Mouse (Mus musculus) brown adipose tissue, adult 24 weeks (tissue): ENCODE measurements around the gene Wwtr1. TPM values are rescaled to one million over a fixed set of nuclear protein-coding genes. Genes with fewer than 3 reads are reported as not detected.

Source experiments
- H3K27ac ChIP-seq: fragments of 200-500 bp; replicated peaks from 2 replicates; pipeline ENCODE4 v1.5.1; 2012; ENCODE audit warnings: low read depth, mild to moderate bottlenecking, low read length
- H3K4me1 ChIP-seq: fragments of 200-500 bp; 2 replicates; pipeline ENCODE4 v1.6.1; 2012; ENCODE audit warnings: low read length, mixed read lengths; ENCODE audit not compliant: control insufficient read depth, insufficient read depth, insufficient read length
- H3K4me3 ChIP-seq: fragments of 200-500 bp; 2 replicates; pipeline ENCODE4 v1.5.1; 2012; ENCODE audit warnings: low read depth, mild to moderate bottlenecking, low read length, moderate library complexity; ENCODE audit not compliant: insufficient read depth
- polyA plus RNA-seq: library from polyadenylated mRNA; stranded (reverse); fragments of >200 nt; gene quantifications from 2 replicates; pipeline ENCODE4 v1.2.4, GENCODE M21; 2012; ENCODE audit not compliant: missing spikeins, insufficient read depth, insufficient read length

Gene Wwtr1
- 27.8 and 28.3 TPM in 2 replicates for polyA plus RNA-seq

DNA sequence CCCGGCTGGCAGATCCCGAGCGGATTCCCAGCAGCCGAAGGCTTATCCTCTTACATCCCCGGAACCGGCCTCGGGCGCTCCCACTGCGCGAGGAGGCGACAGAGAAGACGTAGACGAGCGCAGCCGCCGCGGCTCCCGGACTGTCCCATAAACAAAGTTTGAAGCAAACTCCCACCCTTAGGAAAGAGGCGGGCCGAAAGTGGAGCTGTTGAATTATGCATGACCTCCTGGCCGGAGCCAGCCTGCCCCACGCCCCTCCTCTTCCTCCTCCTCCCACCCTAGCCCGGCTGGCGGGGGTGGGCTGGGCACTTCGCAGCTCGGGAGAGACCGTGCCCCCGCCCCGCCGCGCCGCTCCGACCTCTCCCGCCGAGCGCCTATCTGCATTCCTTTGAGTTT, at the start of gene Wwtr1:
Gene Wwtr1 (minus strand): TSS at position 251 of the 396 bp plus-strand sequence.
- peaks cover 6% of the 10 kb centered on the region for H3K4me1 ChIP-seq
- H3K4me3 ChIP-seq = peak within 1 kb of the TSS; percentile 81

DNA sequence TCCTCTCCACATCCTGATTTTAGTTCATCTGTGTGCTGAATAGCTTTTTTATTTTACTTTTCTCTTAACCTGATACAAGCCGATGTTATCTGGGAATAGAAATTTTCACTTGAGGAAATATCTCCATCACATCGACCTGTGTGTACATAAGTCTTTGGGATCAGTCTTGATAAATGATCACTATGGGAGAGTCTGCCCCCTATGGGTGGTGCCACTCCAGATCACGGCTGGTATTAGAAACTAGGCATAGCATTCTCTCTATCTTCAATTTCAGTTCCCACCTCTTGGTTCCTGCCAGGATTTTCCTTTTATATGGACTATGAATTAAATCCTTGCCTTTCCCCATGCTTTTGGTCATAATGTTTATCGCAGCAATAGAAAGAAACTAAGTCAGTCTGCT, 44.0 kb upstream of the Wwtr1 start:
- Histone ChIP-seq H3K4me1 (no peaks in the 10 kb centered on the region), H3K4me3 (no peak overlapping the region), H3K27ac (no peak overlapping the region)

More for the DNA sequence above, at the start of gene Wwtr1:
- peak within 1 kb of the TSS; percentile 99 for H3K27ac ChIP-seq

DNA sequence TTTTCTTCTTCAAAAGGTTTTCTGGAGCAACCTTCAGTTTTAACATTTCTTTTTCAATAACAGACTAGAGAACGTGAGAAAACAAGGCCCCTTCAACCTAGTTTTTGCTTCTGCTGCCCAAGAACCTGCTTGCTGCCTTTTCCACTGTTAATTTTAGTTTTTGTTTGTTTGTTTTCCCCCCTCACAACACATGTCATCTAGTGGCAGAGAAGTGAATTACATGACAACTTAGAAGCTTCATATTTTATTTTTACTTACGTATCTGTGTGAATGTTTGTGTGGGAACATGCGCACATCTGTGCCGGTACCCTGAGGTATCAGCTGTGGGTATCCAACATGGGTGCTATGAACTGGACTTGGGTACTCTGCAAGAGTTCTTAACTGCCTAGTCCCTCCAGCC, 39.9 kb upstream of the Wwtr1 start:
- no peak overlapping the region for H3K27ac ChIP-seq
- H3K4me3 ChIP-seq = no peak overlapping the region
- 0 out of 2 replicates have a peak, but pooled peaks cover 2% of the 10 kb centered on the region for H3K4me1 ChIP-seq

DNA sequence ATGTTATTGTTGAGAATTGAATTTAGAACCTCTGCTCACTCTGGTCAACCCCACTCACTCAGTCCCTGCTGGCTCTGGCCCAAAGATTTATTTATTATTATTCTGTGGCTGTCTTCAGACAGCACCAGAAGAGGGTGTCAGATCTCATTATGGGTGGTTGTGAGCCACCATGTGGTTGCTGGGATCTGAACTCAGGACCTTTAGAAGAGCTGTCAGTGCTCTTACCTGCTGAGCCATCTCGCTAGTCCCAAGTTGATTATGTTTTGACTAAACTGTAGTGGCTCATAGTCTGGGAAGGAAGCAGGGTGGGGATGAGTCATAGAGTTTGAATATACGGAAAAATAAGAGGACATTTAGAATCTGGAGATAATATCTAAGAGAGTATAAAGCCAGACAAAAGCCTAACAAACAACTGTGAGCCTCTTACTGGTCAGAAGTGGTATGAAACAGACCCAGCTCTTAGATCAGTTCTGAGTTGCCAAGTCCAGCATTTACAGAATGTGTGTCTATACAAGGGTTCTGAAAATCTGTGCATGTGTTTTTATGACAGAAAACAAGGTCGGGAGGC, 36.8 kb upstream of the Wwtr1 start:
- peak overlapping the region; percentile 52; the same call in 1 of the 2 replicates for H3K27ac ChIP-seq

DNA sequence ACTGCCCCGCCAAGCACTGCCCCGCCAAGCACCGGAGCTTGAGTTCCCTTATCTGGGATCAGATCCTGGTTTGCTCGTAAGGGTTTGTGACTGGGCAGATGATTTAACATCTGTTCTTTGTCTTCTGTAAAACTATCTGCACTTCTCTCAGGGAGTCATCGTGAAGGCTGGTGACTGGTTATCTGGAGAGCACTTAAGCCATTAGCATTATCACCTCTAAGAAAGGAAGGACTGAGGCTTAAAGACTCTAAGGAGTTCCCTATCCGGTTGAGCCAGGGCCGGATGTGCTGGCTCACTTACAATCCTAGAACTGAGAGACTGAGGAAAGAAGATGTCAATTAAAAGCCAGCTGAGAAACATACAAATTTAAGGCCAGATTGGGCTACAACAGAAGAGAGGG, 36.1 kb upstream of the Wwtr1 start:
- Histone ChIP-seq H3K4me1 (0 out of 2 replicates have a peak, but pooled peaks cover 2% of the 10 kb centered on the region), H3K4me3 (no peak overlapping the region), H3K27ac (peak overlapping the region; percentile 56)

More for the DNA sequence above, 36.8 kb upstream of the Wwtr1 start:
- Histone ChIP-seq H3K4me3 (no peak overlapping the region), H3K4me1 (0 out of 2 replicates have a peak, but pooled peaks cover 2% of the 10 kb centered on the region)

DNA sequence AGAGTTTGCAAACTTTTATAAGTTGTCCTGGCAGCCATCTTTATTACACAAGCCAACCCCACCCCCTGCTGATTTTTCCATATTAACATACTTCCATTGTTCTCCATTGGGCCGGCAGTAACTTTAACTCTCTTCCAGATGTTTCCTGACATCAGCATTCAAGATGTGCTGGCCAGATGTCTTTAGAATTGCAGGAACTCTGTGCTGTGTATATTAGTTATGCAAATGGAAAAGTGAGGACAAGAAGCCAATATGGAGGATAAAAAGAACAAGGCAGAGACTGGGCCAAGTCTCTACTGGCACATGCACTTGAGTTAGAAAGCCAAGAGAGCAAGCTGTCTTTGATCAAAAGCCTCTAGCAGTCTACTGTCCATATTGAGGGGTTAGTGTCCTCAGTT, 28.9 kb upstream of the Wwtr1 start:
- peak overlapping the region; percentile 98 for H3K27ac ChIP-seq
- peaks cover 24% of the 10 kb centered on the region for H3K4me1 ChIP-seq
- no peak overlapping the region for H3K4me3 ChIP-seq

DNA sequence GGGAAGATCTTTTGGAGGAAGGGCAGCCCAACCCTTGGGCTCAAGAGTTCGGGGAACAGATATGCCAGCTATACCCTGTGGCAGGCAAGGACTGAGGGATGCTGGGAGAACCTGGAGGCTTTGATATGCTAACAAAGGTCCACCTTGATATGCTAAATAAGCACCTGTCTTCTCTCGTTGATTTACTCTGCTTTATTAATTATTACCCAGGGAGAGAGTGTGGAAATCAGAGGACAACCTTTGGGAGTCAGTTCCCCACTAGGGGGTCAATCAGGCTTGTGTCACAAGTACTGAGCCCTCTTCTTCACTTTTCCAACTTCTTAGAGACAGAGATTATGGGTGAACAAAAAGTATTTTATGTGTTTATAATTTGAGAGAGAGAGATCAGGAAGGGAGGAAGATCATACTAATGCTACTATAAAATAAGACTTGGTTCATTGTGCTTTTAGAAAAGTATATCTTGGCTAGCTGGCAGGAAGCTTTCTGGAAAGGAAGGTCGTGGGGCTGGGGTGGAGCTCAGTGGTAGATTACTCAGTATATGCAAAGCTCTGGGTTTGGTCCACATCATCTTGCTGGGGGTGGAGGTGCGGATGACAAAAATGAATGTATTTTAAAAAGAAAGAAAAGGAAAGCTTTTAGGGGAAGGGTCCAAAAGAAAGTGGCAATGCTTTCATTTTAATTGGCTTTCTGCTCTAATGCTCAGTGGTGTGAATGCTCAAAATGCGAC, 28.3 kb upstream of the Wwtr1 start:
- Histone ChIP-seq H3K27ac (peak overlapping the region; percentile 77), H3K4me3 (no peak overlapping the region), H3K4me1 (peaks cover 24% of the 10 kb centered on the region)

DNA sequence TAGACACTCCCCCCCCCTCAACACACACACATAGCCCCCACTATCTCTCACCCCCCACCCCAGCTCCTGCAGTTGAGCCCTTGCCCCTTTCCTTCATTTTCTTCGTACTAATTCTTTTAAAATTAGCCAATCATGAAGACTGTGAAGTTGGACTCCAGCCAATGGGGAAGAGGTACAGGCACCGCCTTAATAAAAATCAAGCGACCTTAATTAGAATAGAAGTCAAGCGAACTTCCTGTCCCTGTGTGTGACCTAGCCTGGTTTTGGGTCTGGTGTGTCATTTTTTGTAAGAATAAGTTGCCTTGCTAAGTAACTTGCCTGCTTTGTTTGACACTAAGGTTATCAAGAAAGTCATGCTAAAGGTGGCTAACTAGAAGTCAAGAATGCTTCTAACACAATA, 26.9 kb upstream of the Wwtr1 start:
- peaks cover 24% of the 10 kb centered on the region for H3K4me1 ChIP-seq
- no peak overlapping the region for H3K4me3 ChIP-seq
- peak overlapping the region; percentile 78; the same call in 1 of the 2 replicates for H3K27ac ChIP-seq

DNA sequence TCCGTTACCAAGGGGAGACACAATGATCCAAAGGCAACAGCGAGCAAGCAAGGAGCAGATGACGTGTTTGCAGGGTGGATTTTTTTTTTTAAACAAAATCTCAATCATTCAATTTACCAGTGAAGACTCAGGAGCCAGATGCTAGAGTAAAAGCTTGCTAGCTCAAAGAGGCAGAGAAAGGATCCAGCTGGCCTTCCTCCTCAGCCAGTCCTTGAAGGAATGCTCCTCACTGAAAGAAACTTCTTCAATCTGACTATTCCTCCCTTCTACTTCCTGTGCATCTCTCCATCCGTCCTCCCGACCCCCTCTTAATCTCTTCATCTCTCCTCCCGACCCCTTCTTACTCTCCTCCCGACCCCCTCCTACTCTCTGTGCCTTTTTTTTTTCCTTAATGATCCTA, 20.9 kb upstream of the Wwtr1 start:
- Histone ChIP-seq H3K4me3 (no peak overlapping the region), H3K27ac (no peak overlapping the region), H3K4me1 (peaks cover 2% of the 10 kb centered on the region; the same call in 1 of the 2 replicates)

DNA sequence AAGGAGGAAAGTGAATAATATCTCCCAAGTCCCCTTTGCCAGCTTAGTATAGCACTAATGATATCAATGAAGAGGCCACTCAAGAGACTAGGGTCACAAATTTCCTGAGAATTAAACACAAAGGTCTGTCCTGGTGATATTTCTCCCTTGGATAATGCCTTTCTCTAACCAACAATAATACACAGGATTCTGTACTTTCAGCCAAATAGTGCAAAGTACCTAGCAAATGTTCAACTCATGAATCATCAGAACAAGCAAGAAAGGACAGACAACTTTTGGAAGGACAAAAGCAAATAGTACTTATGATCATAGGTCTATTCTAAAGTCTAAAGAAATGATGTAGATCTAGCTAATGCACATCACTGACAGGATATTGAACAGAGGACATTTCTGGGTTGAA, 19.8 kb upstream of the Wwtr1 start:
- H3K4me1 ChIP-seq = peaks cover 2% of the 10 kb centered on the region; the same call in 1 of the 2 replicates
- no peak overlapping the region for H3K27ac ChIP-seq
- H3K4me3 ChIP-seq = no peak overlapping the region

DNA sequence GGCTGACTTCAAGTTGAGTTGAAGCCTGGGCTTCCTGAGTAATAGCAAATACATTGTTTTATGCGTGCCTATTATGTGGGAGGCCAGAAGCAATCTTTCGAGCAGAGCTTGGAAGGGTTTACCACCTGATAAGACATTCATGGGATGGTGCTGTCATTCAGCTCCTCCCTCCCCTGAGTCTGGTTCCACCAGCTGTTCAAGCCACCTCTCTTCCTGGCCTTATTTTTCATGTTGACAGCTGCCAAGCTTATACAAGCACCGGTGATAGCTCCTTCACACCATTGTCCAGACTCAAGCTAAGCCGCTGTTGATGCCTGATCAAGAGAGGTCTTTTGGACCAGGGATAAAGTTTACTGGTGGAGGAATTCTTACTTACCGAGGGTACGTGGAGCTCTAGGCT, 10.3 kb upstream of the Wwtr1 start:
- Histone ChIP-seq H3K4me1 (0 out of 2 replicates have a peak, but pooled peaks cover 2% of the 10 kb centered on the region), H3K27ac (no peak overlapping the region), H3K4me3 (no peak overlapping the region)

DNA sequence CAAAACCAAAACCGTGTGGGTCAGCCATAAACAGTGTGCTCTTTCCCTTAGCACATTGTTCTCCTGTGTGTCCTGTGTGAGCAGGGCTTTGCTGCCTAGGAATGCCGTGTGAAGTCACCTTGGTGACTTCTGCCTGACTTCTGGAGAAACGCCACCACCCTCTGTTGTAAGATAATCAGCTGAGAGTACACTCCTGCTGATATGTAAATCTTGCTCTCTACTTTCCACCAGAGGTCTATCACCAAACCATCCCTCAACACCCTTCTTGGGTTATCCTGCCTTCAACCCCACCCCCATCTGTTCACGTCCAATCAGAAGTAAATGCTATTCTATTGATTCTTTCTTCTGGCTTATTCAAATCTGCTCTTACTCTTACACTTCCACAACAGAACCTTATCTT, 7.8 kb upstream of the Wwtr1 start:
- Histone ChIP-seq H3K4me3 (no peak overlapping the region), H3K4me1 (0 out of 2 replicates have a peak, but pooled peaks cover 2% of the 10 kb centered on the region), H3K27ac (no peak overlapping the region)

DNA sequence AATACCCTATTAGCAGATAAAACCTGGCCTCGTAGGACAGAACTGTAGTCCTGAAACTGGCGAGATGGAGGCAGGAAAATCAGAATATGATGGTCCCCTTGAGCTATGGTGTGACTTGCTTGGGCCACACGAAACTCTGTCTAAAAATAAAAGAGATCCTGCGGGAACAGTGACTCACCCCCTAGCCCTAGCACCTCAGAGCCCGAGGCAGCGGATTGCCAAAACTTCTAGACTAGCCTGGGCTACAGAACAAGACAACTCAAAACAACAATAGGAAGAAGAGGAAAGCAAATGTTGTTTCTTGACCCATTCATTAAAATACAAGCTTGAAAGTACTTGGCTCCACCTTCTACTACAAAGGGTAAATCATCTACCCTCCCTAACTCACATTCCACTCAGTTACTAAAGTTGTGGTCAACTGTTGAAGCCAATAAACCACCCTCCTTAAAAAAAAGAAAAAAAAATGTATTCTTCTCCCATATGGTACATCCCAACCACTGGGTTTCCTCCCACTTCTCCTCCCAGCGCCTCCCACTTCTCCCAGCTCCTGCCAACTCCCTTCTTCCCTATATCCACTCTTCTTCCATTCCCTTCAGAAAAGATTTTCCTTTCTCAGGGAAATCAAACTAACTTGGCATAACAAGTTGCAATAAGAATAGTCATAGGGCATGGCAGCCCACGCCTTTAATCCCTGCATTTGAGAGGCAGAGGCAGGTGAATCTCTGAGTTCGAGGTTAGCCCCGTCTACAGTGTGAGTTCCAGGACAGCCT, 4.9 kb upstream of the Wwtr1 start:
- Histone ChIP-seq H3K27ac (no peak overlapping the region), H3K4me1 (0 out of 2 replicates have a peak, but pooled peaks cover 2% of the 10 kb centered on the region), H3K4me3 (no peak overlapping the region)

DNA sequence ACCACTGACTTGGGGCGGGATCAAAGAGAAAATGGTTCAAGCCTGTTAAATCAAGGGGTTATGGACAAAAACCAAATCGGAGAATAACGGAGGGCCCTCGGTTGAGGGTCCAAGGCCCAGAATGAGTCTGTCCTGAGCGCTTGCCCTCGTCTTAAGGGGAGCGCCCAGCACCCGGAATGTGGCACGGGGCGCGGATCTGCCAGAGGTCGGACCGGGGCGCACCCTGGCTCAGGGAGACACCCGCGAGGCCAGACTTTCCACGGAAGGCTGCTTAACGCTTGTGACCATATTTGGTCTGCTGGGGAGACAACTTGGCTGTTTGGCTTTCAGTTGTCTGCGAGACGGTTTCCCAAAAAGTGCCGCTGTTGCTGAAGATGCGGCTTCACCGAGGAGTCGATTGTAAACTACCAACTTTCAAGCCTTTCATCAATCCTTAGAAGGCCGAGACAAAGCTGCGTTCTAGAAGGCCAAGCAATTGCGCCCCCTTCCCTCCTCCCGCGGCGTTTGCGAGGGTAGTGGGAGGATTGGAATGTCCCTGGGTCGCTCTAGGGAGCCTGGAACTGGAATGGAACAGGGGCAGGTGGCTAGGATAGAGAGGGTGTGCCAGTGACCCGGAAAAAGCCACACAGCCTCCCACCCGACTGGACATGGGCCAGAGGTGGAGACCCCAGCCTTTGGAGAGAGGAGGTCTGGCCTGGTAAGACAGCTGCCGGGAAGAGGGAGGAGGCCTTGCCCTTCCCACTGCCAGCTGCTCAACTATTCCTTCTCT, 530 bp upstream of the Wwtr1 start:
- Histone ChIP-seq H3K27ac (peak overlapping the region; percentile 99), H3K4me3 (peak overlapping the region; percentile 81)

More for the DNA sequence above, 530 bp upstream of the Wwtr1 start:
- peaks cover 6% of the 10 kb centered on the region for H3K4me1 ChIP-seq
